Mouse (Mus musculus) bone marrow, adult 2 months (tissue): ENCODE results near the gene Gys1. TPM values are rescaled to one million over a fixed set of nuclear protein-coding genes. Genes with fewer than 3 reads are reported as not detected.

ENCODE experiments used
- H3K27ac ChIP-seq: fragments of 200-500 bp; 2 replicates; pipeline ENCODE4 v1.5.1; 2012; ENCODE audit warnings: low read depth, mild to moderate bottlenecking, control low read depth, inconsistent platforms, low read length; ENCODE audit not compliant: control insufficient read depth, poor library complexity, insufficient read depth
- H3K4me1 ChIP-seq: fragments of 200-500 bp; 2 replicates; pipeline ENCODE4 v1.6.1; 2011; ENCODE audit warnings: low read length; ENCODE audit not compliant: control insufficient read depth, insufficient read depth
- H3K4me3 ChIP-seq: fragments of 200-500 bp; replicated peaks from 2 replicates; pipeline ENCODE3; 2011; ENCODE audit warnings: mild to moderate bottlenecking, low read depth, low read length, control low read depth; ENCODE audit not compliant: control insufficient read depth
- CTCF ChIP-seq: fragments of 200-500 bp; IDR thresholded peaks from 2 replicates; pipeline ENCODE4 v1.5.1; 2011; ENCODE audit warnings: low read length, control low read depth; ENCODE audit not compliant: control insufficient read depth, insufficient read depth
- POLR2A ChIP-seq: fragments of 200-500 bp; IDR thresholded peaks from 2 replicates; pipeline ENCODE4 v1.6.1; 2011; ENCODE audit warnings: low read depth, mild to moderate bottlenecking, control low read depth, low read length, borderline replicate concordance; ENCODE audit not compliant: control insufficient read depth
- WGBS: fragments of 180-500 bp; shearing (Covaris S2); methylation state at CpG from one replicate; pipeline ENCODE4 v1.1.7; 2018; 5-methylcytosine and 5-hydroxymethylcytosine counted together
- polyA plus RNA-seq: library from polyadenylated mRNA; stranded (reverse); fragments of >200 nt; gene quantifications from 2 replicates; pipeline ENCODE4 v1.2.4, GENCODE M21; 2011; ENCODE audit warnings: low replicate concordance; ENCODE audit not compliant: missing spikeins, insufficient read depth, insufficient read length

Gene Gys1
- polyA plus RNA-seq, 1 experiment: 17.4 TPM

DNA sequence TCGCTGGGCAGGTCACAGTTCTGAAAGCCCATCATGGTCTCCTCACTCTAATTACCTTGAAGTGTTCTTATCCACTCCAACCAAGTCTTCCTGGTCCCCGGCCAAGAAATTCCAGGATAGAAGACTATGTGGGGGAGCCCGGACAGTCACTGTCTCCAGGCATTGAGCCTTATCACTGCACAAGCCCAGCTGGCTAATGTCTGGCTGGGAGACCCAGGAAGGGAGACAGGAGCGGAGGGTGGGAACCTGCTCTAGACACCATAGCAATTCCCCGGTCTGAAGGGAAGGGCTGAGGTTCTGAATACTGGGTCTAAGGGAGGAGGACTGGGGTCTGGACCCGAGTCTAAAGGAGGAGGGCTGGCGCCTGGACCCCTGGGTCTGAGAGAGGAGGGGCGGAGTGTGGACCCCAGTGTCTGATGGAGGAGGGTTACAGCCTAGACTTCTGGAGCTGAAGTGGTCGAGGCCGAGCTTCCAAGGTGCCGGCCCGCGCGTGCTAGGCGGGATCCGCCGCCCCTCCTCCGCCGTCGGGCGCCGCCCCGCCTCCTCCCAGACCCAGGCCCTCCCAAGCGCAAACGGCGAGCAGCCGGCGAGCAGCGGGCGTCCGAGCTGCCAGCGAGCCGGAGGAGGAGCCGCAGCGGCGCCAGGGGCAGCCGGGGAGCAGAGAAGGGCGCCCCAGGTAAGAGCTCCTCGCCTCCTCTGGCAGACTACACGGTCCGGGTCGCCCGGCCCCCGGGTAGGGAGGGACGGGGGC lies 21.4 kb upstream of the Gys1 start, which contains the start of gene Ntf5:
Gene Ntf5, plus strand, starts transcription at position 583 of the 751 bp plus-strand sequence.
- Histone ChIP-seq H3K27ac (no peak within 1 kb of the TSS), H3K4me3 (no peak within 1 kb of the TSS)
- WGBS: 8% methylated on average over 40 of the region's 45 CpGs

DNA sequence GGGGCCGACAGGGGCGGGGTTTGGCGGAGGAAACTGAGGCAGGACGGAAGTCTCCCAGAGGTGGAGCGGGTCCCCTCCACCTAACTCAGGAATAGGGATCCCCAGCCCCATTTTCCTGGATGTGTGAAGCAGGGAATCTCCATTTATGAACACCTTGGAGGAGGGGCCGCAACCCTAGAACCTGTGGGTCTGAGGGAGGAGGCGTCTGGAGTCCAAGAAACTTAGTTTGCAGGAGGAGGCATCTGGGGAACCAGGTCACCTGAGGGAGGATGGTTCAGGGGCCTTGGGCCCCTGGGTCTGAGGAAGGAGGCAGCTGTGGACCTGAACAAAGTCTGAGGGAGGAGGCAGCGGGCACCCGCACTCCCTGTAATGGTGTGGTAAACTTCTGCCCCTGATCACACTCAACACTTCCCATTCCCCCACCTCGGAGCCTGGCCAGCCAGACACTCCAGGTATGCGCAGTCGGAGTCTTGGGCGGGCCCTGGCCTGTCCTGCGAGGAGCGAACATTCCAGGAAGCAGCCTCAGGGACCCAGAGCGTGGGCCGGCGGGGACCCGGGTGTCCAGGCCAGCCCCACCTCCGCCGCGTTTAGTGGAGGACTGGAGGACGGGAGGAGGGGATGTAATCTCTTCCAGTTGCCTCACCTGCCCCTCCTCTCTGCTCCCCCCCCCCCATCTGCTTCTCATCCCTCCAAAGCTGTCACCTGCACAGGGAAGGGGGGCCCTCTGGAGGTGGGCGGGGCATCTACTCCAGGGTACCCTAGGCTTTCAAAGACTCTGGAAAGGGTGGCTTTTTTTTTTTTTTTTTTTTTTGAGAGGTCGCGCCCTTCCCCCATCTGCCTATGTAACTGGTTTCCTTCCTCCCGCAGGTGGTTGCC lies 20.5 kb upstream of the Gys1 start:
- Histone ChIP-seq H3K4me3 (no peak overlapping the region), H3K27ac (no peak overlapping the region), H3K4me1 (no peaks in the 10 kb centered on the region)
- no peak for TF ChIP-seq CTCF
- TF ChIP-seq POLR2A: no peak
- 4% methylated on average over 27 of the region's 27 CpGs for WGBS

More for the DNA sequence above, 21.4 kb upstream of the Gys1 start, which contains the start of gene Ntf5:
- TF ChIP-seq POLR2A (no peak), CTCF (no peak)
- no peaks in the 10 kb centered on the region for H3K4me1 ChIP-seq

DNA sequence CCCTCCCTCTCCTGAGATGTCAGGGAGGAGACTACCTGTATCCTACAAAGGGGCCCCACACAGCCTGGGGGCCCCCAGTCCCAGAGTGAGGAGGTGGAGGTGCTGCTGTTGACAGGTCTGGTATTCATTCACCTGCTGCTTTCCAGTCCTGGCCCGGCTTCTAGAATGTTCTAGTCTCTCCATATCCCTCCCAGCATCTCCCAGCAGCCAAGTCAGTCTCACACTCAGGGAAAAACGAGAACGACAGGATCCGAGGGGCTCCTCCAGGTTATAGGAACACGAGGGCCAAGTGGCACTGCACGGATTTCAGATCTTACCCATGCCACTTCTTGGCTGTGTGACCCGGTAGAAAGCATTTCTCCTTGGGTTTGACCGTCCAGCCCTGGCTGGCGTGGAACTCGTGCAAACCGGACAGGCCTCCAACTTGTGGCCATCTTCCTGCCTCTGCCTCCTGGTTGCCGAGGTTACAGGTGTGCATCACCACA lies 19.9 kb upstream of the Gys1 start:
- H3K27ac ChIP-seq: no peak overlapping the region
- H3K4me1 ChIP-seq: no peaks in the 10 kb centered on the region
- no peak overlapping the region for H3K4me3 ChIP-seq
- 16% methylated on average over 12 of the region's 12 CpGs for WGBS
- no peak for TF ChIP-seq POLR2A
- no peak for TF ChIP-seq CTCF

DNA sequence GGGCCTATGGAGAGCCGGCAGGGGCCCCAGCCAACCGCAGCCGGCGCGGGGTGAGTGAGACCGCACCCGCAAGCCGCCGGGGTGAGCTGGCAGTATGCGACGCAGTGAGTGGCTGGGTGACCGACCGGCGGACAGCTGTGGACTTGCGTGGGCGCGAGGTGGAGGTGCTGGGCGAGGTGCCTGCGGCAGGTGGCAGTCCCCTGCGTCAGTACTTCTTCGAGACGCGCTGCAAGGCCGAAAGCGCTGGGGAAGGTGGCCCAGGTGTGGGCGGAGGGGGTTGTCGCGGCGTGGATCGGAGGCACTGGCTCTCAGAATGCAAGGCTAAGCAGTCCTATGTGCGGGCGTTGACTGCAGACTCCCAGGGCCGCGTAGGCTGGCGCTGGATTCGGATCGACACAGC lies 19.0 kb upstream of the Gys1 start:
- H3K4me1 ChIP-seq: no peaks in the 10 kb centered on the region
- TF ChIP-seq CTCF (no peak), POLR2A (no peak)
- no peak overlapping the region for H3K4me3 ChIP-seq
- H3K27ac ChIP-seq: no peak overlapping the region; the same call in 1 of the 2 replicates
- 6% methylated on average over 37 of the region's 37 CpGs for WGBS

DNA sequence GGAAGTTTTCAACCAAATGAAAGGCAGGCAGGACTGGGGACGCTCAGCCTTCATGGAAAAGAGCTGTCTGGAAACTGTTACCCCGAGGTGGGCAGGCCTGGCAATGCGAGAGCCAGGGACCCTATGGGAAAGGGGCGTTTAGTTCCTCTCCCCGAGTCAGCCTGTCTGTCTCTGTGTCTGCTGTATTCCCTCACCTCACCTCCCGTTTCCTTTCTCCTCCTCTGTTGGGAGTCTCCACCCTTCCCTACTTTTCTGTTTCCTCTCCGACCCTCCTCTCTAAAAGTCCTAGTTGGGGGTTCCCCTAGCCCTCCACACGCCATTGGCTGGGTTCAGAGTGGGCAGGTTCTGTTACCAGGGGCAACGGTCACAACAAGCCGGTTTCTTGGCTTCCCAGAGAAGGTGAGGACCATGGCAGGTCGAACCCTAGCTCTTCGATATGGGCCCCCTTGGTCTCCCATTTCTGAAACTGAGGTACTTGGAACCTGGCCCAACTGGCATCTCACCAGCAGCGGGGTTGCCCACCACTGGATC lies 16.6 kb upstream of the Gys1 start:
- H3K4me1 ChIP-seq: no peaks in the 10 kb centered on the region
- TF ChIP-seq CTCF (no peak), POLR2A (no peak)
- WGBS: 14% methylated on average over 13 of the region's 13 CpGs
- no peak overlapping the region for H3K27ac ChIP-seq
- no peak overlapping the region for H3K4me3 ChIP-seq

DNA sequence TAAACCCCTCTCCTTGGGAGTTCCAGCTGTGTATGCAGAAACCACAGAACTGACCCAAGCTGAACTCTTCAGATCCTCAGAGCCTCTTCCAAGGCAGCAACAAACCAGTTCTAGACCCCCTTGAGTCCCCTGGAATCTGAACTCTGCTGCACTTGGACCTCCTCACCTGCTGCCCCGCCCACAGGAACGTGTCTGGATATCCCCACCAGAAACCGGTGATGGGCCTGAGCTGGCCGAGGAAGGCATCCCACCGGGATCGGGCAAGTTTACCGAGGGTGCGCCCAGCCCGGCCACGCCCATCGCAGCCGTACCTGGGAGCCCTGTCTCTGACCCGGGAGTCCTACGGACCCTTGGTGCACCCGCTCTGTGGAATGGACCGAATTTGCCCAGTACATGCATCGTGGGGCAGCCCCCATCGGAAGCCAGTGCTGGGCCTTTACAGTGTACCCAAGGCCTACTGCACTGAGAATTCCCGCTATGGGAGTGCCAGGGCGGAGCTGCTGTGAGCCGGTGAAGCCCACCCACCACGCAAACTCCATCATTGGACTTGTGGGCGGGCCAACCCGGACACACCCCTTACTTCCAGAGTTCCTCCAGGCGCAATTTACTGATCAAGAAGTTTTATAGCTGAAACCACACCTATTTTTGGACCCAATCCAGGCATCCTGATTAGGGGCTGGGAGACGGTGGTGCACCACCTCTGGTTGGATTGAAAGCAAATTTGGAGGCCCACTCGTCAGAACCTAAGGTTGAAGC lies 14.6 kb upstream of the Gys1 start:
- TF ChIP-seq POLR2A (no peak), CTCF (no peak)
- WGBS: 45% methylated on average over 27 of the region's 27 CpGs
- H3K4me3 ChIP-seq: no peak overlapping the region
- H3K27ac ChIP-seq: no peak overlapping the region
- no peaks in the 10 kb centered on the region for H3K4me1 ChIP-seq

DNA sequence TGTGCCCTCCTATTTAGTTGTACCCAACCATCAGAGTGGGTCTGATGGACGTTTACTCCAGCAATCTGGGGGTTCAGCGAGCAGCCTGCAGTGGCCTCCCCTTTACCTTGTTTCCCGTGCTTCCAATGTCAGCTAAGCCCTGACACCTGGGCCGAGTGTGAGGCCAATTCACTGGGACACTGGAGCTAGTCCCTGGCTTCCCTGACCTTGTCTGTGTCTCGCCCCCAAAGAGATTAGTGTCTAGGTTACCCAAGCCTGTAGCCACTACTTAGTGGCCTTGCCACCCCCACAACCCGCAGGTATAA lies 14.1 kb upstream of the Gys1 start, which contains the start of gene Lhb:
Gene Lhb, plus strand, starts transcription at position 206 of the 305 bp plus-strand sequence.
- Histone ChIP-seq H3K4me3 (no peak within 1 kb of the TSS), H3K27ac (no peak within 1 kb of the TSS), H3K4me1 (no peaks in the 10 kb centered on the region)
- 79% methylated on average over 6 of the region's 6 CpGs for whole genome bisulfite sequencing
- no peak for TF ChIP-seq CTCF
- no peak for TF ChIP-seq POLR2A

DNA sequence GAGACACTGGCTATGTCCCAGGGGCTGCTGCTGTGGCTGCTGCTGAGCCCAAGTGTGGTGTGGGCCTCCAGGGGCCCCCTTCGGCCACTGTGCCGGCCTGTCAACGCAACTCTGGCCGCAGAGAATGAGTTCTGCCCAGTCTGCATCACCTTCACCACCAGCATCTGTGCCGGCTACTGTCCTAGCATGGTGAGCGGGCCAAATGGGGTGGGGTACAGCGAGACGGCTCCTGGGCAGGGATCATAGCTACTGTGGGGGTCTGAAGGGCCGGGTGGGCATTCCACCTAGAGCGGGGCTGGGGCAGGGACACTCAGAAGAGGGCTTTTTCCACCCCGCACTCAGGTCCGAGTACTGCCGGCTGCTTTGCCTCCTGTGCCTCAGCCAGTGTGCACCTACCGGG lies 13.4 kb upstream of the Gys1 start:
- 92% methylated on average over 14 of the region's 14 CpGs for WGBS

More for the DNA sequence above, 13.4 kb upstream of the Gys1 start:
- no peak for TF ChIP-seq POLR2A
- no peak for TF ChIP-seq CTCF
- no peaks in the 10 kb centered on the region for H3K4me1 ChIP-seq
- no peak overlapping the region for H3K27ac ChIP-seq
- no peak overlapping the region for H3K4me3 ChIP-seq
